Comparison of ENCODE assay signal across 8 mouse cellular contexts in genomic region chr11:88425631-88426101, GRCm38 (mm10).
A peak's percentile ranks its signal among the peaks of the same experiment; 100 is the strongest.
DNase-seq lines count a peak whose midpoint lies in the region; ATAC-seq and TF ChIP-seq lines count a peak whose summit lies in the region.

No protein-coding gene starts in this region.

- no peak overlapping the region for H3K4me3 ChIP-seq in liver, embryonic 11.5 days (ENCODE audit: low read depth, low read length)
- no peak overlapping the region for H3K4me3 ChIP-seq in forebrain, embryonic 15.5 days
- no peak overlapping the region for H3K4me3 ChIP-seq in hindbrain, embryonic 16.5 days (ENCODE audit: low read length)
- no peak overlapping the region for H3K4me3 ChIP-seq in left cerebral cortex, adult 2 months

- no peak for TF ChIP-seq CTCF in left cerebral cortex, adult 2 months (IDR thresholded peaks at IDR 0.05)

- no peaks in the 10 kb centered on the region for H3K27me3 ChIP-seq in liver, embryonic 11.5 days (replicated peaks; ENCODE audit: control insufficient read depth, insufficient read depth, low read length)
- H3K27me3 ChIP-seq in forebrain, embryonic 15.5 days: no peaks in the 10 kb centered on the region
- no peaks in the 10 kb centered on the region for H3K27me3 ChIP-seq in hindbrain, embryonic 16.5 days (replicated peaks; ENCODE audit: control insufficient read depth, insufficient read depth, low read length)

- no peak overlapping the region for H3K4me2 ChIP-seq in liver, embryonic 11.5 days
- no peak overlapping the region for H3K4me2 ChIP-seq in forebrain, embryonic 15.5 days (replicated peaks)
- no peak overlapping the region for H3K4me2 ChIP-seq in hindbrain, embryonic 16.5 days (ENCODE audit: low read length)

- no peaks in the 10 kb centered on the region for H3K9me3 ChIP-seq in liver, embryonic 11.5 days (ENCODE audit: control insufficient read depth, low read length)
- no peaks in the 10 kb centered on the region for H3K9me3 ChIP-seq in forebrain, embryonic 15.5 days
- H3K9me3 ChIP-seq in hindbrain, embryonic 16.5 days (ENCODE audit: control insufficient read depth, low read length): no peaks in the 10 kb centered on the region

- H3K9ac ChIP-seq in liver, embryonic 11.5 days (ENCODE audit: low read depth, low read length): no peak overlapping the region
- no peak overlapping the region for H3K9ac ChIP-seq in forebrain, embryonic 15.5 days (replicated peaks)
- H3K9ac ChIP-seq in hindbrain, embryonic 16.5 days (ENCODE audit: low read depth, low read length): no peak overlapping the region

- H3K36me3 ChIP-seq in liver, embryonic 11.5 days (ENCODE audit: control insufficient read depth, insufficient read depth, low read length): no peaks in the 10 kb centered on the region
- no peaks in the 10 kb centered on the region for H3K36me3 ChIP-seq in forebrain, embryonic 15.5 days
- no peaks in the 10 kb centered on the region for H3K36me3 ChIP-seq in hindbrain, embryonic 16.5 days (ENCODE audit: control insufficient read depth, insufficient read depth, low read length)

- H3K4me1 ChIP-seq in liver, embryonic 11.5 days (replicated peaks; ENCODE audit: control insufficient read depth, insufficient read depth, low read length): peaks cover 17% of the 10 kb centered on the region
- H3K4me1 ChIP-seq in forebrain, embryonic 15.5 days: peaks cover 76% of the 10 kb centered on the region
- H3K4me1 ChIP-seq in hindbrain, embryonic 16.5 days (ENCODE audit: control insufficient read depth, insufficient read depth, low read depth, low read length): peaks cover 55% of the 10 kb centered on the region

- peak; percentile 49 for DNase-seq in liver
- DNase-seq in liver, embryonic 11.5 days (ENCODE audit: low spot score): no peak
- no peak for DNase-seq in frontal cortex, postnatal 36 days (ENCODE audit: low spot score in 2 of 2)
- DNase-seq in left cerebral cortex, adult 2 months (ENCODE audit: extremely low spot score in 1 of 2, low spot score in 2 of 2): no peak

- WGBS in liver, embryonic 11.5 days: 53% methylated on average over 9 of the region's 9 CpGs
- 29% methylated on average over 9 of the region's 9 CpGs for WGBS in forebrain, embryonic 15.5 days
- 38% methylated on average over 9 of the region's 9 CpGs for WGBS in hindbrain, embryonic 16.5 days

- H3K27ac ChIP-seq in liver, embryonic 11.5 days (ENCODE audit: low read depth, low read length): no peak overlapping the region
- no peak overlapping the region for H3K27ac ChIP-seq in forebrain, embryonic 15.5 days (replicated peaks)
- H3K27ac ChIP-seq in hindbrain, embryonic 16.5 days (ENCODE audit: low read depth, low read length): peak overlapping the region; percentile 44; the same call in 1 of the 2 replicates
- no peak overlapping the region for H3K27ac ChIP-seq in left cerebral cortex, adult 2 months

- no peak for ATAC-seq in liver, embryonic 11.5 days (replicated peaks; ENCODE audit: low FRiP score)
- ATAC-seq in forebrain, embryonic 15.5 days (replicated peaks): 0 out of 2 replicates have a peak, but pooled peaks have one; percentile 18
- ATAC-seq in hindbrain, embryonic 16.5 days: 0 out of 2 replicates have a peak, but pooled peaks have one; percentile 28
- peak; percentile 85 for ATAC-seq in megakaryocyte progenitor cell, adult 5-6 weeks (replicated peaks; ENCODE audit: poor library complexity)
- no peak for ATAC-seq in megakaryocyte, adult 5-6 weeks (ENCODE audit: poor library complexity, severe bottlenecking)

- intact Hi-C loops in left cerebral cortex, adult 2 months (cut with DNase I): no loop called here

Comparison
In these comparisons a context has a peak if more than half of its experiments do, and no peak if none do; other contexts are left out.
1. ATAC-seq: peak in forebrain, embryonic 15.5 days (single experiment), hindbrain, embryonic 16.5 days (single experiment) and megakaryocyte progenitor cell, adult 5-6 weeks (single experiment); none in liver, embryonic 11.5 days (single experiment) and megakaryocyte, adult 5-6 weeks (single experiment).